Mouse (Mus musculus) cerebellum, postnatal 4 days (tissue): Measurements from ENCODE around the gene S100z.

Experiments
- DNase-seq, 2 experiments: peaks; one replicate each; pipeline ENCODE4 v3.0.0; 2022; ENCODE audit warnings: low spot score in 2 of 2, mixed read lengths in 1 of 2

Gene S100z

GRCm38 (mm10) chr13:95478671-95479413 lies at the start of gene S100z:
Gene S100z (minus strand): TSS chr13:95478721.
- no peak for DNase-seq

GRCm38 (mm10) chr13:95524674-95525491 lies 46.4 kb upstream of the S100z start, which contains the start of gene F2rl1:
Gene F2rl1 (minus strand): TSS chr13:95525227.
- DNase-seq, result no peak

GRCm38 (mm10) chr13:95524424-95524673 lies 45.8 kb upstream of the S100z start:
- no peak for DNase-seq

- DNase-seq, result no peak
Observed at GRCm38 (mm10) chr13:95523659-95524423, 45.3 kb upstream of the S100z start.

- no peak for DNase-seq
Observed at GRCm38 (mm10) chr13:95522176-95522575, 43.7 kb upstream of the S100z start.

- DNase-seq, result no peak
Observed at GRCm38 (mm10) chr13:95521029-95521428, 42.5 kb upstream of the S100z start.

- no peak for DNase-seq
Observed at GRCm38 (mm10) chr13:95514756-95515155, 36.2 kb upstream of the S100z start.

- no peak for DNase-seq
Observed at GRCm38 (mm10) chr13:95510054-95510453, 31.5 kb upstream of the S100z start.

GRCm38 (mm10) chr13:95503279-95503917 lies 24.9 kb upstream of the S100z start:
- no peak for DNase-seq

- no peak for DNase-seq
Observed at GRCm38 (mm10) chr13:95496601-95497000, 18.1 kb upstream of the S100z start.

GRCm38 (mm10) chr13:95494812-95495211 lies 16.3 kb upstream of the S100z start:
- no peak for DNase-seq

GRCm38 (mm10) chr13:95493296-95493695 lies 14.8 kb upstream of the S100z start:
- DNase-seq, result no peak

- DNase-seq, result no peak
Observed at GRCm38 (mm10) chr13:95491327-95491726, 12.8 kb upstream of the S100z start.

- no peak for DNase-seq
Observed at GRCm38 (mm10) chr13:95484664-95485063, 6.1 kb upstream of the S100z start.

- DNase-seq, result peak; percentile 84 to 88
Observed at GRCm38 (mm10) chr13:95481428-95481827, 2.9 kb upstream of the S100z start.

- no peak for DNase-seq
Observed at GRCm38 (mm10) chr13:95477173-95477572, 1.3 kb downstream of the S100z start.

GRCm38 (mm10) chr13:95475124-95475523 lies 3.4 kb downstream of the S100z start:
- no peak for DNase-seq

GRCm38 (mm10) chr13:95474294-95474693 lies 4.2 kb downstream of the S100z start:
- DNase-seq, result no peak

GRCm38 (mm10) chr13:95470970-95471369 lies 7.6 kb downstream of the S100z start:
- peak in 1 of 2 experiments; percentile 17 for DNase-seq

- DNase-seq, result no peak
Observed at GRCm38 (mm10) chr13:95451529-95451928, 27.0 kb downstream of the S100z start.

GRCm38 (mm10) chr13:95450636-95451210 lies 27.8 kb downstream of the S100z start:
- no peak for DNase-seq

- DNase-seq, result no peak
Observed at GRCm38 (mm10) chr13:95449730-95450129, 28.8 kb downstream of the S100z start.
